Mouse (Mus musculus) heart, postnatal 4 days (tissue): ENCODE data around the gene Nxph3. TPM values are rescaled to one million over a fixed set of nuclear protein-coding genes. Genes with fewer than 3 reads are reported as not detected.

Experiments
- DNase-seq: peaks from one replicate; pipeline ENCODE4 v3.0.0; 2021
- total RNA-seq, 2 experiments: library from RNA; stranded (reverse); gene quantifications; 2 replicates each; pipeline ENCODE4 v1.2.3; 2021

Nxph3 gene
- total RNA-seq, 2 experiments from 2014 or later, result 1.0 to 1.1 TPM

DNA sequence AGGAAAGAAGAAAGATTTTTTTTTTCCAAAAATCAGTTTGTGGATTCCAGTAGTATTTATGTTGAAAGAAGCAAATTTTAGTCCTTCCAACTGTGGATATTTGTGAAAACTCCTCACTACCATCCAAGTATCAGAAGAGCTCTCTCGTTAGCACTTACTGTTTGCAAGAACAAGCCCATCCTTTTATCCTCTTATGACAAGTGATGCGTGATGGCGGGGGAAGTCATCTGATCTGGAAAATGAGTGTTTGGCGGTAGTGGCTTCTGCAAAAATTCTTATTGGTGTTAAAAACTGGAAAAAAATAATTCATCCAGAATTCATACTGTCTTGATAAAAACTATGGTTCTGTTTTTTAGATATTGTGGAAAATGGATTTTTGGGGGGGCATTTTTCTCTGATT, 22.1 kb downstream of the Nxph3 start:
- no peak for DNase-seq

DNA sequence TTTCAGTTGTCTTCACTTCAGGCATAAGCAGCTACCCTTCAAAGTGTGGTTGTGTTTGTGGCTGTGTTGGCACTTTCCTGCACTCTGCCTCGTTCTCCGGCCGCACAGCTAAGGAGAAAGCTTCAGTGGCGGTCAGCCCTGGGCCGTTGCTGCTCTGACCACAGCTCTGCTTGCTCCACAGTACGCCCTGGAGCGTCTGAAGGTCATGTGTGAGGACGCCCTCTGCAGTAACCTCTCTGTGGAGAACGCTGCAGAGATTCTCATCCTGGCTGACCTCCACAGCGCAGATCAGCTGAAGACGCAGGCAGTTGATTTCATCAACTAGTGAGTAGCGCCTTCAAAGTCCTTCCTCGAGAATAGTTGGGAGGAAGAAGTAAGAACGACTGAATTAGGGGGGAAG, 24.3 kb downstream of the Nxph3 start:
- DNase-seq, result no peak

DNA sequence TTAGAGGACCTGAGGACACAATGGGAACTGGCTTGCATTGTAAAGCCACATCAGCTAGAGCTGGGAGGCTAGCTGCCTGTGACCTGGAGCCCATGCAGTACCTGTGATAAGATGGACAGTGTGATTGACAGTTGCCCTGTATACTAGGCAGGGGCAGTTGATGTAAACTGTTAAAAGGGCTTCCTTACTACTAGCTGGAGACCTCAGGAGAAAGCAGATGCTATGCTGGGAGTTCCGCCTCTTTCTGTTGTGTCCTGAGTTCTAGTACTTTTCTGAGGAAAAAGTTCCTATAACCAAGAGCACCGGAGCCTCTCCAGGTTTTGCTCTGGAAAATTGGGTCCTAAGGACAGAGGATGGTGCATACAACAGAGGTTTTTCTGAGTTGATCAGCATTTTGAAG, 27.1 kb downstream of the Nxph3 start:
- DNase-seq, result no peak

DNA sequence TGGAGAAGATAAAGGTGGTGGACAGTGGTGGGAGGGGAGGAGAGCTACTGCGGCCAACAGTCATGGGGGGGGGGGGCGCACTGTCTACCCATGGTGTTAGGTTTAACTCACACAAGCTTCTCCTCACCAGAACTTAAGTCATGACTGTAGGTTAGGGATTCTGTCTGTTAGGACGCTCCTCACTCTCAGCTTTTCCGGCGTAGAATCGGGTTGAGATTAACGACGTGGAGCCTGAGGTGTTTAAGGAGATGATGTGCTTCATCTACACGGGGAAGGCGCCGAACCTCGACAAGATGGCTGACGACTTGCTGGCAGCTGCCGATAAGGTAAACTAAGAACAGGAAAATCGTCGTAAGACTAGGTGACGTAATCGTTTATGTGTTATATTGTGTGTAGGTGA, 28.7 kb downstream of the Nxph3 start:
- no peak for DNase-seq

DNA sequence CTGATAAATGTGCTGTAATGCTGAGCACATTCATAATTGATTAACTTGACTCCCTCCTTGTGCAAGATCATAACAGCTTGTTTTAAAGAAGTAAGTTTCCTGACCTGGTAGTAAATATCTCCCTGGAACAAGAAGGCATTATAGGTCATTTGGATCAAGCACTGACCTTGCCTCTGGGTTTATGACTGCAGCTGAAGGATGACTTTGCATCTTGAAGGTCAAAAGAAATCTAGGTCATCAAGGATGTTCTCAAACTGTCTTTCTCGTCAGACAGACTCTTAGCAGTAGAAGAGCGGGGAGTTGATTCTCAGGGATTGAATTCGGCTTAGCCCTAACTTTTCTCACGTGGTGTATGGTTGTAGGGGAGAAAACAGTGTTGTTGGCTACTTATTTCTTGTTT, 33.7 kb downstream of the Nxph3 start:
- DNase-seq, result no peak

DNA sequence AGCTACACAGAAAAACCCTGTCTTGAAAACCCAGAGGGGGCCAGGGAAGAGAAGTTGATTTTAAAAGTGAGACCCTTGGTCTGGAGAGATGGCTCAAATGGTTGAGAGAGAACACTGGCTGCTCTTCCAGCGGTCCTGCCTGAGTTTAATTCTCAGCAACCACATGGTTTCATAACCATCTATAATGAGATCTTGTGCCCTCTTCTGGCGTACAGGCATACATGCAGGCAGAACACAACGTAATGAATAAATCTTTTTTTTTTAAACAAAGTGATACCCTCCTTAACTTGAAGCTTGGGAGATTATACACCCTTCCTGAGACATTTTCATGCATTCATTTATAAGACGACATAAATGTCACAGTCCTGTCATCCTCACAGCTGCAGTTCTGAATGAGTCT, 34.9 kb downstream of the Nxph3 start:
- DNase-seq, result no peak

DNA sequence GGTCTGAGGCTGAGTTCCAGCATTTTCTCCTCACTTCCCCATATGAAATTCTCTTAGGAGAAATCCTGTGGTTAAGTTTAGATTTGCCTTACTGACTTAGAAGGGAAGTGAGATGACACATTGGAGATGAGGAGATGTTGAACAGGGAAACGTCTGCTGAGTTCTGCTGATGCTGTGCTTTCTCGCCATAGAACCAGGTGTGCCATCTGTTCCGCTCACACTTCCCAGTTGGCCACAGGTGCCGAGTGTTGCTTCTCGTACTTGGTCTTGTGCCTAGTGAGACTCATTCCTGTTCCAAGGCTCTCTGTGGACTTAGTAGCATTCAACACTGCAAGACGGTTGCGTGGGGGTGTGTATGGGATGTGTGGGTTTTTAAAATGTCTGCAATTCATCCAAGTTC, 38.0 kb downstream of the Nxph3 start:
- no peak for DNase-seq

DNA sequence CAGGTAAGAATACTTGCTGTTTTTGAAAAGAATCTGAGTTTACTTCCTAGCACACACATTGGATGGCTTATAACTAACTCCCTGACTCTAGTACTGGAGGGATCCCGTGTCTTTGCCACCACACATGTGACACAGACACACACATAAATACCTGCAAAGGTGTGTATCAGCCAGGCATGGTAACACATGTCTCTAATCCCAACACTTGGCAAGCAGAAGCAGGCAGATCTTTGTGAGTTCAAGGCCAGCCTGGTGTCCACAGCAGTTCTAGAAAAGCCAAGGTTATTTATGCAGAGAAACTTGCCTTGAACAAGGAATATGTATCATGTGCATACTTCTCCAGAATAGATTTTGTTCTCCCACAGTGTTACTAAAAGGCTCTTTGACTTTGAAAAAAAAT, 40.9 kb downstream of the Nxph3 start:
- DNase-seq, result no peak

DNA sequence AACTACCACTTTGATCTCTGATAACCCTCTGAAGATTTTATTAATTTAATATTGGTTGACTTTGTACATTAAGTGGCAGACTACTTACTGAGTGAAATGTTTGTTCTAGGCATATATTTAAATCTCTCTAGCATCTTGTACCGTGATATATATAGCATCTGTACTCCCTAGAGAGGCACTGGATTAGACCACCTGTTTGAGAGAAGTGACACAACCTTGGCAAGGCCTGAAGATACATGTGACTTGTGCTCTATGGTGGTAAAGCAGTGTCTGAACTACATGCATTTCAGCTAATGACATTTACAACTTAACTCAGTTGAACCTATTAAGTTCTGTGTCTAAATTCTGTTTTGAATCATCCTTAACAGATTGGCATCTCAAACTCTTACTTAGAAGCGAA, 41.4 kb downstream of the Nxph3 start:
- DNase-seq, result no peak

DNA sequence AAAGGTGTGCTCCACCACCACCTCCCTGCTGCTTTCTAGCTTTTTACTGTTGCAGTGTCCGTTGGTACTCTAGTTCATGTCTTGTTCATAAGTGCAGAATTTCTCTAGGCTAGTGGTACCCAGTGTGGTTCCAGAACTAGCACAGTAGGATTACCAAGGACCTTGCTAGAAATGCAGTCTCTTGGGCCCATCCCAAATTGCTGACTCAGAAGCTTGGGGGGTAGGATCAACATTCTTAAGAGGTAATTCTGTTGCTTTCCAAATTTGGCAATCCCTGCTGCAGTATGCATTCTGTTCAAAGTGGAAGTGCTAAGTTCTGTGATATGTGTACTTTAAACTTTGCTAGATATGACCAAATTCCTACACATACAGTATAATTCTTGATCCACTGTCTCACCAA, 46.6 kb downstream of the Nxph3 start:
- DNase-seq, result no peak

DNA sequence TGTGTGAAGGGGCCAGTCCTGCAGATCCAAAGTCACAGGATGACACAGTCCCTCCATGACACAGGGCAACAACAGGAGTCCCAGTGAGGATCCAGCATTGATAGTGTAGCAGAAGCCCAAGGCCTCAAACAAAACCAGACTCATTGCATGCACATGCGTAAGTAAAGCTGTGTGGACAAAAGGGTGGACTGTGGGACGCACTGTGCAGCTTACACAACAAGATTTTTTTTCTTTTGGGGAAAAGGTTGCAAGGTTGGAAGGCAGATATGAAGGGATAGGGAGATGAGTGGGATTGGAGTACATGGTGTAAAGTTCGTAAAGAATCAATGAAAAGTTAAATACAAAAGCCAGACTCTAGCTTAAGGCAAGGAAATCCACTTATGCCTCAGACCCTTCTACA, 52.2 kb downstream of the Nxph3 start:
- no peak for DNase-seq

DNA sequence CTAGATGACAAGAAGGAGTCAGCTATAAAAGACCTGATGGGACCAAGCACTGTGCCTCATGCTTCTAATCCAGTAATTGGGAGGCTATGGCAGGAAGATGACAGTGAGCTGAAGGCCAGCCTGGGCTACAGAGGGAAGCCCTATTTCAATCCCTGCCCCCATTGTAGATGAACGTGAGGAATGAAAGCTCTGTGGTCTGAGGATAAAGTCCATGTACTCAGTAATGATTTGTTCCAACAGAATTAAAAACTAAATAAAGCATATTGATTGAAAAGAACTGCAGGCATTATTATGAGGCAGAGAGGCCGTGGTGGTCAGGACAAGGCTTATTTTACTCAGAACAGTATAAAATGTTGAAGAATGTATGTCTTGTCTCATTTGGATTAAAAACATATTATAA, 53.5 kb downstream of the Nxph3 start:
- no peak for DNase-seq

Other genes with a start within 250 kb of the Nxph3 start
- gene Kat7, start 204.3 kb downstream of the Nxph3 start, total RNA-seq, result 10 to 100 TPM; 52.9 to 54.3 TPM
- gene Fam117a, start 177.6 kb downstream of the Nxph3 start, total RNA-seq, result 10 to 100 TPM in 1 of 2 experiments, 1 to 10 TPM in 1; 8.4 to 11.5 TPM
- gene Slc35b1, start 129.9 kb downstream of the Nxph3 start, total RNA-seq, result 10 to 100 TPM; 57.1 to 60.5 TPM
- gene Spop, start 100.5 kb downstream of the Nxph3 start, total RNA-seq, result 100 to 1,000 TPM; 111 to 133 TPM
- 1 to 10 TPM; 3.7 to 4.3 TPM for gene Ngfr, start 73.2 kb upstream of the Nxph3 start, total RNA-seq
- gene Phb, start 152.4 kb upstream of the Nxph3 start, total RNA-seq, result 100 to 1,000 TPM; 304 to 319 TPM
- 10 to 100 TPM; 42.8 to 48.2 TPM for gene Zfp652, start 198.1 kb upstream of the Nxph3 start, total RNA-seq
- gene B130006D01Rik, start 209.0 kb upstream of the Nxph3 start, total RNA-seq, result 1 to 10 TPM in 1 of 2 experiments, under 1 TPM in 1; 0.57 to 1.1 TPM